In the genomic region with DNA sequence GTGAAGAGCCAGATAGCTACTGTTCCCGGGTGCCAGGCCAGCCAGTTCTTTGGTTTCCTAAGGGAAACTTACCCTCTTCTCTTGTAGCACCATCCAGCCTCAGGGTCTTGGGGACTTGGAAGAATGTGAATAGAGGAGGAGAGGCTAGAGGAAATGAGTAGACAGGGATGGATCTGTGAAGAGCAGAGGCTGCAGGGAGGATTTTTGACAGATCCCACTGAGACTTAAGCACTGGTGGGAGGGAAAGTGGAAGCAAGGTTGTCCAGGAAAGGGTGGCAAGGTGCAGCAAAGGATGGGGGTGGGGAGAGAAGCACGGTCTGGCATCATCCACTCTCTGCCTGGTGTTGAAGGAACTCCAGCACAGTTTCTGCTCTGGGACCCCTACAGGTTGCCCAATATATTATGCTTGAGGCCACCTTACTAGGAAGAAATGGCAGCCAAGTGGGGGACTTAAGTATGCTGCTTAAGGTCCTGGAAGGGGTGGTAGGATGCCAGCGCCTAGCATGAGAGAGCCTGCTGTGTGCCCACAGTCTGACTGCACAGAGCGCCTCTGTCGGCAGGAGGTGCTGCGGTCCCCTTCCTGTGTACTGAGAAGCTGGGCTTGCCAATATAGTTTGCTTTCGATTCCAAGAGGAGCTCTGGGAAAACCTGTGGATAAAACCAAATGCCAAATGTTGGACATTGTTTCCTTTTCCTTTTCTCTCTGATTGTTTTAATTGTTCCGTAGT, we compare ENCODE assay signal across 10 mouse cellular contexts. TPM values are rescaled to one million over a fixed set of nuclear protein-coding genes. Genes with fewer than 3 reads are reported as not detected.
A peak's percentile ranks its signal among the peaks of the same experiment; 100 is the strongest.
DNase-seq lines count a peak whose midpoint lies in the region; ATAC-seq lines count a peak whose summit lies in the region.
"Had no signal": no experiment of that assay in that cellular context is flagged by ENCODE, and none has a peak within 500 bp of the region (broad histone marks: within the 10 kb centered on the region; RNA-seq: fewer than 3 reads in every experiment).

No protein-coding gene starts in this region.

- no peak for DNase-seq in frontal cortex, postnatal 36 days (ENCODE audit: low spot score in 2 of 2)
- DNase-seq in midbrain, embryonic 14.5 days, result peak; percentile 5
- DNase-seq in midbrain, embryonic 11.5 days (ENCODE audit: low spot score, missing footprints), result no peak
- DNase-seq in gastrocnemius, adult 8-10 months (ENCODE audit: low spot score in 2 of 2), result peak; percentile 19 to 40
- no peak for DNase-seq in ovary, postnatal 14 days (ENCODE audit: low spot score)

- no peaks in the 10 kb centered on the region for H3K9me3 ChIP-seq in midbrain, embryonic 14.5 days (ENCODE audit: control insufficient read depth, low read length)
- H3K9me3 ChIP-seq in midbrain, embryonic 11.5 days (ENCODE audit: control insufficient read depth, low read length), result no peaks in the 10 kb centered on the region
- H3K9me3 ChIP-seq in neural tube, embryonic 14.5 days (ENCODE audit: control insufficient read depth, low read length), result no peaks in the 10 kb centered on the region
- H3K9me3 ChIP-seq: heart, embryonic 15.5 days had no signal

- no peak overlapping the region for H3K9ac ChIP-seq in midbrain, embryonic 14.5 days (replicated peaks; ENCODE audit: low read length)
- no peak overlapping the region for H3K9ac ChIP-seq in midbrain, embryonic 11.5 days (ENCODE audit: low read length)
- H3K9ac ChIP-seq in neural tube, embryonic 14.5 days (replicated peaks; ENCODE audit: low read depth, low read length), result no peak overlapping the region
- H3K9ac ChIP-seq: heart, embryonic 15.5 days had no signal

- WGBS in midbrain, embryonic 14.5 days, result 85% methylated on average over 8 of the region's 8 CpGs
- WGBS in midbrain, embryonic 11.5 days, result 93% methylated on average over 8 of the region's 8 CpGs
- 76% methylated on average over 8 of the region's 8 CpGs for WGBS in neural tube, embryonic 14.5 days

- H3K36me3 ChIP-seq in midbrain, embryonic 14.5 days (ENCODE audit: control insufficient read depth, insufficient read depth, low read length), result peaks cover 54% of the 10 kb centered on the region
- H3K36me3 ChIP-seq in midbrain, embryonic 11.5 days (ENCODE audit: control insufficient read depth, insufficient read depth, low read length), result peaks cover 8% of the 10 kb centered on the region
- peaks cover 25% of the 10 kb centered on the region for H3K36me3 ChIP-seq in neural tube, embryonic 14.5 days (ENCODE audit: control insufficient read depth, insufficient read depth, low read length)

- no peaks in the 10 kb centered on the region for H3K4me1 ChIP-seq in midbrain, embryonic 14.5 days (ENCODE audit: control insufficient read depth, insufficient read depth, low read length)
- no peaks in the 10 kb centered on the region for H3K4me1 ChIP-seq in midbrain, embryonic 11.5 days (ENCODE audit: control insufficient read depth, insufficient read depth, low read length)
- no peaks in the 10 kb centered on the region for H3K4me1 ChIP-seq in neural tube, embryonic 14.5 days (ENCODE audit: control insufficient read depth, insufficient read depth, low read length)
- H3K4me1 ChIP-seq: heart, embryonic 15.5 days had no signal

- no peak overlapping the region for H3K27ac ChIP-seq in midbrain, embryonic 14.5 days (replicated peaks; ENCODE audit: low read depth, low read length)
- no peak overlapping the region for H3K27ac ChIP-seq in midbrain, embryonic 11.5 days (ENCODE audit: low read depth, low read length)
- H3K27ac ChIP-seq in neural tube, embryonic 14.5 days (ENCODE audit: low read depth, low read length), result no peak overlapping the region
- H3K27ac ChIP-seq: heart, embryonic 15.5 days had no signal

- no peak overlapping the region for H3K4me3 ChIP-seq in midbrain, embryonic 14.5 days (replicated peaks; ENCODE audit: low read depth, low read length)
- no peak overlapping the region for H3K4me3 ChIP-seq in midbrain, embryonic 11.5 days (ENCODE audit: low read depth, low read length)
- no peak overlapping the region for H3K4me3 ChIP-seq in neural tube, embryonic 14.5 days (ENCODE audit: low read depth, low read length)
- H3K4me3 ChIP-seq: heart, embryonic 15.5 days had no signal

- peak; percentile 38; the same call in 1 of the 2 replicates for ATAC-seq in frontal cortex, adult (ENCODE audit: low TSS enrichment)
- ATAC-seq in midbrain, embryonic 14.5 days (ENCODE audit: low FRiP score, low TSS enrichment), result no peak
- ATAC-seq in midbrain, embryonic 11.5 days (ENCODE audit: low FRiP score), result no peak
- 0 out of 2 replicates have a peak, but pooled peaks have one; percentile 14 for ATAC-seq in neural tube, embryonic 14.5 days (ENCODE audit: low read depth)
- ATAC-seq in megakaryocyte-erythroid progenitor cell, adult 5-6 weeks (replicated peaks; ENCODE audit: low FRiP score, low TSS enrichment, poor library complexity, severe bottlenecking), result no peak

- no peaks in the 10 kb centered on the region for H3K27me3 ChIP-seq in midbrain, embryonic 14.5 days (ENCODE audit: control insufficient read depth, insufficient read depth, low read length)
- no peaks in the 10 kb centered on the region for H3K27me3 ChIP-seq in midbrain, embryonic 11.5 days (ENCODE audit: control insufficient read depth, insufficient read depth, low read length)
- no peaks in the 10 kb centered on the region for H3K27me3 ChIP-seq in neural tube, embryonic 14.5 days (ENCODE audit: control insufficient read depth, insufficient read depth, low read length)
- H3K27me3 ChIP-seq: CH12.LX; heart, embryonic 15.5 days had no signal

- H3K4me2 ChIP-seq in midbrain, embryonic 14.5 days (ENCODE audit: low read length), result no peak overlapping the region
- no peak overlapping the region for H3K4me2 ChIP-seq in midbrain, embryonic 11.5 days
- no peak overlapping the region for H3K4me2 ChIP-seq in neural tube, embryonic 14.5 days (ENCODE audit: low read depth, low read length)
- H3K4me2 ChIP-seq: heart, embryonic 15.5 days had no signal

RNA-seq across cellular contexts. Expression of gene Rapsn, which starts 17.2 kb away (rescaled TPM):
- polyA plus RNA-seq in midbrain, embryonic 14.5 days (2014; fragmentation: Nextera tagmentation; extraction: Ambion mirVana), result 0.57 TPM in 2 replicates
- polyA plus RNA-seq in midbrain, embryonic 11.5 days (2014; fragmentation: Nextera tagmentation; extraction: Ambion mirVana), result 0.63 and 0.98 TPM in 2 replicates
- 10 to 100 TPM; 28.6 to 33.9 (median 30.9) TPM for total RNA-seq in gastrocnemius, adult 8-10 months (2022)
- polyA plus RNA-seq in neural tube, embryonic 14.5 days (2014; fragmentation: Nextera tagmentation; extraction: Ambion mirVana), result 0.37 and 1.2 TPM in 2 replicates
- total RNA-seq in megakaryocyte-erythroid progenitor cell, adult 5-6 weeks (2014; fragmentation: Nextera tagmentation), result not detected in 2 replicates
- 0.80 TPM in 1 of 2 replicates, not detected in the other for total RNA-seq in megakaryocyte-erythroid progenitor cell, adult 5-6 weeks (2017)

RNA-seq across cellular contexts. Expression of gene Psmc3, which starts 35.6 kb away (rescaled TPM):
- 232 and 271 TPM in 2 replicates for polyA plus RNA-seq in midbrain, embryonic 14.5 days (2014; fragmentation: Nextera tagmentation; extraction: Ambion mirVana)
- 364 and 369 TPM in 2 replicates for polyA plus RNA-seq in midbrain, embryonic 11.5 days (2014; fragmentation: Nextera tagmentation; extraction: Ambion mirVana)
- 100 to 1,000 TPM; 199 to 280 (median 234) TPM for total RNA-seq in gastrocnemius, adult 8-10 months (2022)
- 245 and 251 TPM in 2 replicates for polyA plus RNA-seq in neural tube, embryonic 14.5 days (2014; fragmentation: Nextera tagmentation; extraction: Ambion mirVana)
- 172 and 200 TPM in 2 replicates for total RNA-seq in megakaryocyte-erythroid progenitor cell, adult 5-6 weeks (2014; fragmentation: Nextera tagmentation)
- total RNA-seq in megakaryocyte-erythroid progenitor cell, adult 5-6 weeks (2017), result 297 and 355 TPM in 2 replicates

RNA-seq across cellular contexts. Expression of gene Slc39a13, which starts 52.0 kb away (rescaled TPM):
- 21.9 and 26.7 TPM in 2 replicates for polyA plus RNA-seq in midbrain, embryonic 14.5 days (2014; fragmentation: Nextera tagmentation; extraction: Ambion mirVana)
- polyA plus RNA-seq in midbrain, embryonic 11.5 days (2014; fragmentation: Nextera tagmentation; extraction: Ambion mirVana), result 16.6 and 18.9 TPM in 2 replicates
- total RNA-seq in gastrocnemius, adult 8-10 months (2022), result 10 to 100 TPM; 19.9 to 21.4 (median 20.9) TPM
- polyA plus RNA-seq in neural tube, embryonic 14.5 days (2014; fragmentation: Nextera tagmentation; extraction: Ambion mirVana), result 29.2 and 32.3 TPM in 2 replicates
- total RNA-seq in megakaryocyte-erythroid progenitor cell, adult 5-6 weeks (2014; fragmentation: Nextera tagmentation), result 18.9 and 21.3 TPM in 2 replicates
- 6.4 and 10.6 TPM in 2 replicates for total RNA-seq in megakaryocyte-erythroid progenitor cell, adult 5-6 weeks (2017)

Comparison
In these comparisons a context has a peak if more than half of its experiments do, and no peak if none do; other contexts are left out.
1. DNase-seq: peak in midbrain, embryonic 14.5 days (single experiment) and gastrocnemius, adult 8-10 months (2 of 2); none in frontal cortex, postnatal 36 days (0 of 2), midbrain, embryonic 11.5 days (single experiment) and ovary, postnatal 14 days (single experiment).
2. ATAC-seq: peak in frontal cortex, adult (single experiment) and neural tube, embryonic 14.5 days (single experiment); none in midbrain, embryonic 14.5 days (single experiment), midbrain, embryonic 11.5 days (single experiment) and megakaryocyte-erythroid progenitor cell, adult 5-6 weeks (single experiment).